Mouse (Mus musculus) kidney, postnatal 4 days (tissue): ENCODE results near the gene Tnfsf11.
A peak's percentile ranks its signal among the peaks of the same experiment; 100 is the strongest.

ENCODE experiments used
- DNase-seq, 2 experiments: peaks; one replicate each; pipeline ENCODE4 v3.0.0; 2021; ENCODE audit warnings: mixed read lengths in 2 of 2

Gene Tnfsf11

DNA sequence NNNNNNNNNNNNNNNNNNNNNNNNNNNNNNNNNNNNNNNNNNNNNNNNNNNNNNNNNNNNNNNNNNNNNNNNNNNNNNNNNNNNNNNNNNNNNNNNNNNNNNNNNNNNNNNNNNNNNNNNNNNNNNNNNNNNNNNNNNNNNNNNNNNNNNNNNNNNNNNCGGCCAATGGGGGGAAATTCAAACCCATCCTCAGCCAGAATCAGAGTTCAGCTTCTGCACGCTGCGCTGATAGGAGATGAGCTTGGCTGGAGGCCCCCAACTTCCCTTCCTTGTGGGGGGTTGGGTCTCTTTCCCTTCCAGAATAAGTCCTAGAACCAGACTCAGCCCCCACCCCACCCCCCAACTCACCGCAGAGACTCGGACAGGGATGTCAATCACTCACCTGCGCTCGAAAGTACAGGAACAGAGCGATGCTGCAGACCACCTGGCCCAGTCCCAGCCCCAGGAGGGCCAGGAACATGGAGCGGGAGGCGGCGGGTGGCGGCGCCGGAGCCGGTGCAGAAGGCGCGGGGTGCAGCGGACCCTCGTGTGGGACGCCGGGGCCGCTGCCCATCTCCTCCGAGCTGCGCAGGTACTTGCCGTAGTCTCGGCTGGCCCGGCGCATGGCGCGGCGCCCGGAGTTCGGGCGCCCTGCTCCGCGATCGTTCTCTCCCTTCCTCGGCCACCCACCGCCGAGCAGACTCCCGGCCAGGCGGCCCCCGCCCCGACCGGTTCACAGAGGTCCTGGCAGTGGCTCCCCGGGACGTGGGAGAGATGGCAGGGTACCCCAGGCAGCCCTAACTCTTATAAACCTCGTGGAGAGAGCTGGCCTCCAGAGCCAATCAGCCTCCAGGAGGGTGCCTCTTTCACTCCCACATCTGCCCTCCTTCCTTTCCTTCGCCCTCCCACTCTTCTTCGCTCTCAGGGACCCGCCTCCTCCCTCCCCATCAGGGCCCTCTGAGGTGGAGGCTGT is at the start of gene Tnfsf11:
Gene Tnfsf11, minus strand, starts transcription at position 758 of the 952 bp plus-strand sequence.
- DNase-seq = peak; percentile 26 to 49

GRCm38 (mm10) chr14:78356764-78357163 is 48.9 kb upstream of the Tnfsf11 start:
- DNase-seq = no peak

DNA sequence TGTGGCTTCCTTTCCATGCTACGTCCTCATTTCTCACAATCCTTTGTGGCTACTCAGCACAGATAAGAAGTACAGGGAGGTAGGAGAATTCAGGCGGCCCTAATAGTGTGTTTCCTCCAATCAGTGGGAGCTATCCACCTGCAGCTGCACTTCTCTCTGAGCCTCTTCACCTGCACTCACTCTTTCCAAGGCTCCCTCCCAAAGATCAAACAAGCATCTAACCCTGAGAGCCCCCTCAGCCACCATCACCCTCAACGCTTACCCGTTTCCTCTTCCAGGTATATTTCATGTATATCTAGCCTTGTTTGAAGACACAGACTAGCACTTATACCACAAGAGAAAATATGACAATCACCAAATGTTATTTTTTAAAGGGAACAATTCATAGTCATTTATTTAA is 47.5 kb upstream of the Tnfsf11 start:
- DNase-seq = no peak

- DNase-seq = no peak
Measured at GRCm38 (mm10) chr14:78352865-78353264, 45.0 kb upstream of the Tnfsf11 start.

DNA sequence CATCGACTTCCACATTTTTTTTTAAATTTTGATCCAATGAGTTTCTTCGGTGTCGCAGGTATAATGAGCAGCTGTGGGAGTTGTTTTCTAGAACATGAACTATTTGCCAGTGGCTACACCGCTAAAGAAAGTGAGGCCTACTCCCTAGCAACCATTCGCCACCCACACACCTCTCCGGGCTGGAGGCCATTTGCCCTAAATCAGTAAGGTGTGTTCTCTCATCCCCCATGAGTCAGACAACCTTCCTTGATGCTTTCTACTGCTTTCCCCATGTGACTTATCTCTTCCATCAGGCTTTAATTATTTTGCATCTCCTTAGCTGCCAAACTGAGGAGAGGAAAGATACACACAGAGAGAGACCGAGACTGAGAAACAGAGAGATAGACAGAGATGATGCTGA is 43.7 kb upstream of the Tnfsf11 start:
- no peak for DNase-seq

- DNase-seq = no peak
Measured at GRCm38 (mm10) chr14:78347715-78348114, 39.9 kb upstream of the Tnfsf11 start.

DNA sequence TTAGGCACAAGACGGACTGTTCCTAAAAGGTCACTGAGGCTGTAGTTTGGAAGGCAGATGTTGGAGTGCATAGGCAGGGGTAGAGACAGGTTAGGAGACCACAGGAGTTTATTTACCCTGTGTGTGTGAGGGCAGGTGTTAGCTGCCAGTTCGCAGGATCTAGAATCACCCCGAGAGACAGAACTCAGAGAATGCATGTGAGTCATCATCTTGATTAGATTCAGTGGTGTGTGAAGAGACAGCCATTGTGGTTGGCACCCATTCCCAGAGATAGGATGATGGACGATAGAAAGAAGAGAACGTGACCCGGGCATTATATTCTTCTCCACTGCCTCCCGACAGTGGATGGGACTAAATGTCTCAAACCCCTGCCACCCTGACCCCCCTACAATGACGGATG is 35.2 kb upstream of the Tnfsf11 start:
- DNase-seq = no peak

DNA sequence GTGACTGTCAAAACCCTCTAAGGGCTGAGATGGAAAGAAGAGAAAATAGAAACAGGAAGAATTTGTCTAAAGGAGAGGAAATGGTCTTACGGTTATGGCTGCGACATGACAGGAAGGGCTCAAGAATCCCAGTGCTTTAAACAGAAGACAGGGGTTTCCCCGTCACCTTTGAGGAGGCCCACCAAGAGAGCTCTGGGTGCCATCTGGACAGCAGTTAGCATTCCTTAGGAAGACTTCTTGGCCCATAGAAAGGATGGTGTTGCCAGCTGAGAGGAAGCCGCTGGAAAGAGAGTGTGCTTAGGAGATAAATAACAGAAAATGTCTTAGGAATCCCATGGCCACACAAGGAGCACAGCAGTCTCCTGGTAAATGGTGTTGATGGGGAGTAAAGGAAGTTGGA is 34.3 kb upstream of the Tnfsf11 start:
- DNase-seq = no peak

DNA sequence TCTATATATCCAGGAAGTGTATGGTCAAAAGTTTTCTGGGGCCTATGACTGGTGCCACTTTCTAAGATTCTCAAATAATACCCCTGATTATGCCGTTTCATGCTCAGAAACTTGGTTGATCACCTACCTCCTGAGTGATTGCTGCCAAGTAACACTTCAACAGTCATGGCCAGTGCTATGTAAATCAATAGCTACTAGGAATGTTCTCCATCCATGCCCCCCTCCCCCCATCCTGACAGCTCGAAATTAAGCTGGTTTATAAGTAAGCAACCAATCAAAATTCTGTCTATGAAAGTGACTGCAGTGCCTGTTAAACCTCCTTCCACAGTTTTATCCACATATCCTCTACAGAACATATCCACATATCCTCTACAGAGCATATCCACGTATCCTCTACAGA is 25.5 kb upstream of the Tnfsf11 start:
- DNase-seq = peak in 1 of 2 experiments; percentile 13

DNA sequence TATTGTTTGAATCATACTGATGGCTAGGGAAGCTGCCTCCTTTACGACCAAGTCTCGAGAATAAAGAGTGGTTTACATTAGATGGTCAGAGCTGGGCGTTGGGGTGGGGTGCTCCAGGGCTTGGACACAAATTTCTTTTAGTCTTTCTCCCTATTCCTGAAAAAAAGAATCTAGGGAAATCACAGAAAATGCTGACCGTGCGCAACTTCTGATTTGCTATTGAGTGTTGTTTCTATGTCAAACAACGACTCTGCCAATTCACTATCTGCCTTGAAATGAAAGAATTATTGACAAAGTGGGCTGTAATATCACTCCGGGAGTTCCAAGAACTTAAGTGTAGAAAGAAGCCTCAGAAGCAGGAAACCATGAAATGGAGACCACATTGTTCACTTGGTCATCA is 23.5 kb upstream of the Tnfsf11 start:
- DNase-seq = no peak

- no peak for DNase-seq
Measured at GRCm38 (mm10) chr14:78330576-78331300, 22.9 kb upstream of the Tnfsf11 start.

DNA sequence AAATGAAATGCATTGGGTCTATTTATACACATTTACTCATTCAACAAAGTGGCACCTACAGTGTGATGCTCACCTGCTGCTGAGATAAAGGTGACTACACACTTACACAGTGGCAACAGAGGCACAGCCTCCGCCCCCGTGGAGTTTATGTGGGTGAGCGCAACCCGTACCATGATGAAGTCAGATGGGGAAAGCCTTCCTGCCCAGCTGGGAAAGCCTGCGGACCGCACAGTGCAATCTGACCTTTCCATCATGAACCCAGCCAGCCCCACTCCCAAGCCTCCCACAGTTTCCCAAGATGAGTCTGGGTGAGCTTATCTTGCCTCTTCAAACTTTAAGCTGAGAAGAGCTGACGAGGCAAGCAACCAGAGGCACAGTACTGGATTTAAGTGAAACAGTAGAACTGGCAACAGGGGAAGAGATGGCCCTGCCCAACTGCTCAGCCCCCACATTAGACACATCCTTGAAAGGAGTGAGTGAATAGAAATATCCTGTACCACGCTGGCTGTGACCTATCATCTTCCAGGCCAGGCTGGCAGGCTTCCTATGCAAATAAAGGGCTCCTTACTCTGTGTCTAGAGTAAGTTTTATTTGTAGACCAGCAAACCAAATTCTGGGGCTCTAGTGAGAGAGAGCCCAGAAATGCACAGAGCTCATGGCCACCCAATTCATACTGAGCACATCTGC is 22.1 kb upstream of the Tnfsf11 start:
- DNase-seq = peak; percentile 11 to 14

DNA sequence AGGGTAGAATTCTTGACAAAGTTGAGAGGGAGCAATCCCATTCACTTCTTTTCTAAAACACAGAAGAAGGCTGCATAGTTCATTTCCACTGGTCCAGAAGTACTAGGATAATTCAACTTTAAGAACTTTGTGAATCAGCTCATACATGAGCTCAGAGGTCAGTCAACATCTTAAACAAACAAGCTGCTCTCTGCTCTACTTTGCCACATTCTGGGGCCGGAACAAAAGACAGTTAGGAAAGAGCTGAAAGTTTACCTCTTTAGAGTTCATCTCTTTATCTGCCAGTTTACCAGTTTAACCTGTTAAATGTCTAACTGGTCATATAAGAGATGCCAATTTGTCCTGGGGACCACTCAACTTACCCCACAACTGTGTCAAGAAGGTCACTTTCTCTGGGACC is 15.5 kb upstream of the Tnfsf11 start:
- DNase-seq = no peak

- DNase-seq = no peak
Measured at GRCm38 (mm10) chr14:78322916-78323315, 15.1 kb upstream of the Tnfsf11 start.

- no peak for DNase-seq
Measured at GRCm38 (mm10) chr14:78320248-78320647, 12.4 kb upstream of the Tnfsf11 start.

GRCm38 (mm10) chr14:78319580-78319979 is 11.7 kb upstream of the Tnfsf11 start:
- no peak for DNase-seq

DNA sequence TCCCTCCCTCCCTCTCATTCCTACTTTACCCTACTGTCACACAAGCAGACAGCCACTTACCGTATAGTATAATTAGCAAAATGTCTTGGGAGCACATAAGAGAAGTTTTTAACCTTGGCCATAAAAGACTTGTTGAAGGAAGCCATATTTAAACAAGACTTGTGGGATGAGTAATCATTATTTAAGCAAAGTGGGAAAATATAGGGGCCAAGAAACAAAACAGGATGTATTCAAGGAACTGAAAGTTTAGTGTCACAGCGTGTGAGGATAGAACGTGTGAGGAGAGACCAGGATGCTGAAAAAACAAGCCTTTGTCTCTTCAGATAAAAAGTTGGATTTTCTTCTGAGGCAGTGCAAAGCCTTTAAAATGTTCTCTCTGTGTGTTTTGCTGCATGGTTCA is 11.2 kb upstream of the Tnfsf11 start:
- DNase-seq = no peak

- no peak for DNase-seq
Measured at GRCm38 (mm10) chr14:78317623-78318022, 9.8 kb upstream of the Tnfsf11 start.

DNA sequence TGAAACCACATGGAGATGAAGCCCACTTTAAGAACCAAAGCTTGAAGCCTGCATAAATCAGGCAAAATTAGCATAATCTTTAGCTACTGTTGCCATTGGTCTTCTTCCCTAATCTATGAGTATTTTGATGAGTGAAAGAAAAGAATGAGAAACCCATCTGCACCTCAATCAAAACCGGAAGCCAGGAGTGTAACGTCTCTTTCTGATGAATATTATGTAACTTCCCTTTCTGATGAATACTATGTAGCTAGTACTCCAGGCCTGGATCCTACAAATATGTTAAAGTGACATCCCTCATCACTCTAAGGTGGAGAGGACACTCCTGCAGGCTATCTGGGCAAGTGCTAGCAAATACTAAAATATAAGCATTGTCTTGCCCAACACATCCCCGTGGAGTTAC is 6.9 kb downstream of the Tnfsf11 start:
- DNase-seq = no peak

- DNase-seq = no peak
Measured at GRCm38 (mm10) chr14:78292687-78293086, 15.2 kb downstream of the Tnfsf11 start.

- no peak for DNase-seq
Measured at GRCm38 (mm10) chr14:78289912-78290523, 17.8 kb downstream of the Tnfsf11 start.

- DNase-seq = no peak
Measured at GRCm38 (mm10) chr14:78288903-78289302, 18.9 kb downstream of the Tnfsf11 start.
